Mouse (Mus musculus) lung, embryonic 14.5 days (tissue): ENCODE data around the gene Atxn1. TPM values are rescaled to one million over a fixed set of nuclear protein-coding genes. Genes with fewer than 3 reads are reported as not detected.

ENCODE experiments used
- ATAC-seq: fragments of 200-750 bp; cut with Nextera tagmentation; 2 replicates; pipeline ENCODE4 v1.8.0; 2017; ENCODE audit warnings: mild to moderate bottlenecking, moderate TSS enrichment, moderate library complexity; ENCODE audit not compliant: insufficient read depth
- DNase-seq: peaks from one replicate; pipeline ENCODE4 v3.0.0-alpha.2; 2015
- H3K27ac ChIP-seq: fragments of 300-500 bp; sonication (generic); 2 replicates; pipeline ENCODE4 v1.5.1; 2014; ENCODE audit warnings: low read depth, mild to moderate bottlenecking, moderate library complexity
- H3K27me3 ChIP-seq: fragments of 300-500 bp; sonication (generic); 2 replicates; pipeline ENCODE4 v1.6.1; 2014; ENCODE audit warnings: low read length, control low read depth; ENCODE audit not compliant: insufficient read depth
- H3K36me3 ChIP-seq: fragments of 300-500 bp; sonication (generic); 2 replicates; pipeline ENCODE4 v1.6.1; 2014; ENCODE audit warnings: control low read depth; ENCODE audit not compliant: insufficient read depth
- H3K4me1 ChIP-seq: fragments of 300-500 bp; sonication (generic); 2 replicates; pipeline ENCODE4 v1.6.1; 2014; ENCODE audit warnings: antibody characterized with exemption, control low read depth; ENCODE audit not compliant: insufficient read depth
- H3K4me2 ChIP-seq: fragments of 300-500 bp; sonication (generic); 2 replicates; pipeline ENCODE4 v1.6.1; 2014; ENCODE audit warnings: mild to moderate bottlenecking
- H3K4me3 ChIP-seq: fragments of 300-500 bp; sonication (generic); 2 replicates; pipeline ENCODE4 v1.5.1; 2014; ENCODE audit warnings: low read depth, low read length
- H3K9ac ChIP-seq: fragments of 300-500 bp; sonication (generic); 2 replicates; pipeline ENCODE4 v1.6.1; 2014
- H3K9me3 ChIP-seq: fragments of 300-500 bp; sonication (generic); 2 replicates; pipeline ENCODE4 v1.6.1; 2016; ENCODE audit warnings: low read depth, low read length, control low read depth
- CTCF ChIP-seq: IDR thresholded peaks from 2 replicates; pipeline ENCODE4 v1.5.1; 2016; ENCODE audit warnings: antibody characterized with exemption, low read depth
- WGBS: fragments of 180-500 bp; shearing (Covaris S2); extraction: QIAGEN DNeasy Blood & Tissue Kit; methylation state at CpG from one replicate; pipeline ENCODE4 v1.1.7; 2014; 5-methylcytosine and 5-hydroxymethylcytosine counted together
- polyA plus RNA-seq: library from polyadenylated mRNA; unstranded; fragments of >200 nt; fragmentation: Nextera tagmentation; extraction: Ambion mirVana; gene quantifications from 2 replicates; pipeline ENCODE4 v1.2.1, GENCODE M21; 2014

The Atxn1 gene
- polyA plus RNA-seq, 1 experiment from 2014 or later = 3.9 TPM

DNA sequence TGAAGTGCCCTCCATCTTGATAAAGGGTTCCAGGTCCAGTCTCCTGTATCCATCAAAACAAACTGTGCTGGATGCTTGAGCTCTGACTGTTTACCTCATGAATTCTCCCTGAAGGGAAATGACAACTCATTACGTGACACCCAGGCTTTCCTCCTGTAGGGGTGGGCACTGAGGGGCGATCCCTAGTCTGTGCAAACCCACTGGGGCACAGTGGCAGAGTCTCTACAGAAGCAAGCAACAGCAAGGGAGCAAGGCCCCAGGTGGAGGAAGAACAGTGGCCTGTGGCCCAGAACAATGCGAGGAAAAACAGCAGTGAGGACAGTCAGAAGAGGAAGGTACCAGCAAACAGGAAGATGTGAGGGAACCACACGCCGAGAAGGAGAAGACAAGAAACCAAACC, 53.7 kb downstream of the Atxn1 start:
- Histone ChIP-seq H3K4me2 (no peak overlapping the region), H3K36me3 (no peaks in the 10 kb centered on the region), H3K9ac (no peak overlapping the region), H3K4me3 (no peak overlapping the region), H3K4me1 (peaks cover 17% of the 10 kb centered on the region), H3K9me3 (no peaks in the 10 kb centered on the region), H3K27me3 (no peaks in the 10 kb centered on the region), H3K27ac (no peak overlapping the region)
- TF ChIP-seq CTCF = no peak
- 75% methylated on average over 5 of the region's 5 CpGs for WGBS
- DNase-seq (no peak), ATAC-seq (no peak)

GRCm38 (mm10) chr13:45910348-45910747, 54.5 kb downstream of the Atxn1 start:
- H3K4me2 ChIP-seq = no peak overlapping the region
- no peaks in the 10 kb centered on the region for H3K9me3 ChIP-seq
- H3K9ac ChIP-seq = no peak overlapping the region
- ATAC-seq = no peak
- H3K36me3 ChIP-seq = no peaks in the 10 kb centered on the region
- no peak for TF ChIP-seq CTCF
- DNase-seq = no peak
- no peak overlapping the region for H3K27ac ChIP-seq
- H3K4me3 ChIP-seq = no peak overlapping the region
- no peaks in the 10 kb centered on the region for H3K27me3 ChIP-seq
- peaks cover 17% of the 10 kb centered on the region for H3K4me1 ChIP-seq
- WGBS = 93% methylated on average over 7 of the region's 7 CpGs

GRCm38 (mm10) chr13:45907181-45907691, 57.6 kb downstream of the Atxn1 start:
- Histone ChIP-seq H3K4me3 (no peak overlapping the region), H3K9me3 (no peaks in the 10 kb centered on the region), H3K9ac (no peak overlapping the region), H3K27me3 (no peaks in the 10 kb centered on the region), H3K27ac (0 out of 2 replicates have a peak overlapping the region, but pooled peaks have one; percentile 4), H3K4me2 (no peak overlapping the region), H3K4me1 (peaks cover 17% of the 10 kb centered on the region), H3K36me3 (no peaks in the 10 kb centered on the region)
- 30% methylated on average over 6 of the region's 6 CpGs for WGBS
- DNase-seq (peak; percentile 70), ATAC-seq (peak; percentile 63)
- no peak for TF ChIP-seq CTCF

- Histone ChIP-seq H3K9ac (no peak overlapping the region), H3K4me2 (no peak overlapping the region), H3K9me3 (no peaks in the 10 kb centered on the region), H3K27me3 (no peaks in the 10 kb centered on the region), H3K4me3 (no peak overlapping the region), H3K27ac (0 out of 2 replicates have a peak overlapping the region, but pooled peaks have one; percentile 4), H3K36me3 (no peaks in the 10 kb centered on the region), H3K4me1 (peaks cover 17% of the 10 kb centered on the region)
- no peak for DNase-seq
- no peak for ATAC-seq
- no peak for TF ChIP-seq CTCF
- WGBS = 42% methylated on average over 10 of the region's 10 CpGs
Measured at GRCm38 (mm10) chr13:45906438-45907166, 58.2 kb downstream of the Atxn1 start.

DNA sequence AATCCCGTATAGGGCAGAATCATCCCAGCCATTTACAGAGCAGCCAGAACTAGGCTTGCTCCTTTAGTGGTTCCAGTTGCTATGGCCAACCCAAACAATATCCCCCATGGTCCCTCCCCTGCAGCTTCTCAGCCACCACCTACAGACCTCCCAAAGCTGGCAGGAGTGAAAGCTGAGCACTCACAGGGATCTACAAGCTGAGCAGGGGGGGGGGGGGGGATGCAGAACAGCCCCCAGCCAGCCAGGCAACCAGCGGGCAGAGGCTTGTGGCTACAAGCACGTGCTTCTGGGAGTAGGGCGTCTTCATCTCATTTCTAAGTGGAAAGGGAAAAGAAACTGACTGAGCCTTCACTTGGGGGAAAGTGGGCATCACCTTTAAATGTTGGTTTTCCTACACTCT, 59.9 kb downstream of the Atxn1 start:
- DNase-seq = no peak
- no peak for TF ChIP-seq CTCF
- Histone ChIP-seq H3K9me3 (no peaks in the 10 kb centered on the region), H3K4me2 (no peak overlapping the region), H3K27ac (0 out of 2 replicates have a peak overlapping the region, but pooled peaks have one; percentile 12), H3K4me1 (peaks cover 17% of the 10 kb centered on the region), H3K9ac (no peak overlapping the region), H3K4me3 (no peak overlapping the region), H3K27me3 (no peaks in the 10 kb centered on the region), H3K36me3 (no peaks in the 10 kb centered on the region)
- ATAC-seq = no peak
- WGBS = 56% methylated on average over 4 of the region's 4 CpGs

- Histone ChIP-seq H3K27ac (no peak overlapping the region), H3K27me3 (no peaks in the 10 kb centered on the region), H3K4me2 (no peak overlapping the region), H3K9me3 (no peaks in the 10 kb centered on the region), H3K4me1 (peaks cover 17% of the 10 kb centered on the region), H3K4me3 (no peak overlapping the region), H3K9ac (no peak overlapping the region), H3K36me3 (no peaks in the 10 kb centered on the region)
- ATAC-seq = no peak
- no peak for TF ChIP-seq CTCF
- no peak for DNase-seq
- 76% methylated on average over 4 of the region's 4 CpGs for WGBS
Measured at GRCm38 (mm10) chr13:45904456-45904855, 60.4 kb downstream of the Atxn1 start.

- no peak overlapping the region for H3K4me2 ChIP-seq
- no peak for DNase-seq
Measured at GRCm38 (mm10) chr13:45903519-45904274, 61.1 kb downstream of the Atxn1 start.

More at GRCm38 (mm10) chr13:45903519-45904274, 61.1 kb downstream of the Atxn1 start:
- TF ChIP-seq CTCF = no peak
- H3K4me1 ChIP-seq = peaks cover 17% of the 10 kb centered on the region
- no peaks in the 10 kb centered on the region for H3K9me3 ChIP-seq
- no peaks in the 10 kb centered on the region for H3K36me3 ChIP-seq
- H3K27me3 ChIP-seq = no peaks in the 10 kb centered on the region
- WGBS = 61% methylated on average over 12 of the region's 12 CpGs
- ATAC-seq = no peak
- H3K27ac ChIP-seq = no peak overlapping the region
- H3K9ac ChIP-seq = no peak overlapping the region
- H3K4me3 ChIP-seq = no peak overlapping the region
